Mouse (Mus musculus) sigmoid colon, adult 10 weeks (tissue): ENCODE data around the gene Rev3l. TPM values are rescaled to one million over a fixed set of nuclear protein-coding genes. Genes with fewer than 3 reads are reported as not detected.

Source experiments
- polyA plus RNA-seq: library from polyadenylated mRNA; stranded (reverse); fragments of 350-450 nt; fragmentation: Illumina TruSeq; extraction: RNeasy Lipid Tissue Mini Kit (QIAGEN cat#74804); gene quantifications from one replicate; pipeline ENCODE4 v1.2.3, GENCODE M21; 2014; ENCODE audit warnings: low read depth, low replicate concordance

The Rev3l gene
- polyA plus RNA-seq: 68.6 TPM

GRCm38 (mm10) chr10:39731736-39732265, at the start of gene Rev3l:
Rev3l (plus strand) TSS chr10:39732118.

GRCm38 (mm10) chr10:39898874-39899371, 167.0 kb downstream of the Rev3l start, which contains the start of gene Mfsd4b4:
Mfsd4b4 (minus strand) TSS chr10:39899238.

Other genes starting within 250 kb of the Rev3l start
- gene Traf3ip2, start 119.2 kb upstream of the Rev3l start, polyA plus RNA-seq: 45.9 TPM
- 3.2 TPM for gene Mfsd4b4, start 167.1 kb downstream of the Rev3l start, polyA plus RNA-seq
- 0.25 TPM for gene Mfsd4b2, start 194.8 kb downstream of the Rev3l start, polyA plus RNA-seq
- 3.8 TPM for gene Mfsd4b3, start 228.0 kb downstream of the Rev3l start, polyA plus RNA-seq